Mouse (Mus musculus) frontal cortex, postnatal 10 days (tissue): ENCODE measurements around the gene Unc13b.

Source experiments
- DNase-seq, 2 experiments: peaks; one replicate each; pipeline ENCODE4 v3.0.0; 2022; ENCODE audit warnings: low spot score in 2 of 2, mixed read lengths in 1 of 2

Gene Unc13b

GRCm38 (mm10) chr4:43217997-43218396 lies 159.2 kb downstream of the Unc13b start:
- DNase-seq, result no peak

GRCm38 (mm10) chr4:43231821-43232220 lies 173.1 kb downstream of the Unc13b start:
- DNase-seq, result no peak

GRCm38 (mm10) chr4:43232985-43233384 lies 174.2 kb downstream of the Unc13b start:
- DNase-seq, result no peak

GRCm38 (mm10) chr4:43233489-43233888 lies 174.7 kb downstream of the Unc13b start:
- no peak for DNase-seq

GRCm38 (mm10) chr4:43236898-43237297 lies 178.1 kb downstream of the Unc13b start:
- DNase-seq, result no peak

GRCm38 (mm10) chr4:43240716-43241115 lies 182.0 kb downstream of the Unc13b start:
- no peak for DNase-seq

- peak in 1 of 2 experiments; percentile 28 for DNase-seq
Measured at GRCm38 (mm10) chr4:43244022-43244421, 185.3 kb downstream of the Unc13b start.

GRCm38 (mm10) chr4:43245776-43246175 lies 187.0 kb downstream of the Unc13b start:
- DNase-seq, result no peak

- DNase-seq, result no peak
Measured at GRCm38 (mm10) chr4:43248026-43248425, 189.3 kb downstream of the Unc13b start.

- no peak for DNase-seq
Measured at GRCm38 (mm10) chr4:43248909-43249308, 190.2 kb downstream of the Unc13b start.

- DNase-seq, result no peak
Measured at GRCm38 (mm10) chr4:43251269-43251668, 192.5 kb downstream of the Unc13b start.

GRCm38 (mm10) chr4:43257040-43257439 lies 198.3 kb downstream of the Unc13b start:
- no peak for DNase-seq

- DNase-seq, result no peak
Measured at GRCm38 (mm10) chr4:43258556-43258955, 199.8 kb downstream of the Unc13b start.

GRCm38 (mm10) chr4:43259435-43259834 lies 200.7 kb downstream of the Unc13b start:
- no peak for DNase-seq

- no peak for DNase-seq
Measured at GRCm38 (mm10) chr4:43260096-43260495, 201.3 kb downstream of the Unc13b start.

- no peak for DNase-seq
Measured at GRCm38 (mm10) chr4:43262821-43263220, 204.1 kb downstream of the Unc13b start.

GRCm38 (mm10) chr4:43266146-43266545 lies 207.4 kb downstream of the Unc13b start:
- DNase-seq, result no peak

- DNase-seq, result peak; percentile 75 to 79
Measured at GRCm38 (mm10) chr4:43266623-43267322, 208.0 kb downstream of the Unc13b start, which contains the start of gene Atp8b5. Gene Atp8b5, plus strand, starts transcription at chr4:43267159.

GRCm38 (mm10) chr4:43267323-43267658 lies 208.5 kb downstream of the Unc13b start:
- DNase-seq, result no peak

GRCm38 (mm10) chr4:43285476-43285875 lies 226.7 kb downstream of the Unc13b start:
- DNase-seq, result no peak

- no peak for DNase-seq
Measured at GRCm38 (mm10) chr4:43287305-43287704, 228.6 kb downstream of the Unc13b start.

- DNase-seq, result no peak
Measured at GRCm38 (mm10) chr4:43294001-43294400, 235.2 kb downstream of the Unc13b start.

- DNase-seq, result no peak
Measured at GRCm38 (mm10) chr4:43309696-43310338, 251.1 kb downstream of the Unc13b start.
